Mouse (Mus musculus): ENCODE results near the gene Tdrd7. TPM values are rescaled to one million over a fixed set of nuclear protein-coding genes. Genes with fewer than 3 reads are reported as not detected.

The Tdrd7 gene
- polyA plus RNA-seq, 1 experiment = 0.26 TPM

GRCm38 (mm10) chr4:46023021-46023481 lies 57.9 kb downstream of the Tdrd7 start:
- TF ChIP-seq GATA1 (IDR thresholded peaks at IDR 0.05; ENCODE audit: low read length) = peak; percentile 20

GRCm38 (mm10) chr4:46025893-46026292 lies 60.8 kb downstream of the Tdrd7 start:
- no peak for TF ChIP-seq GATA1 (IDR thresholded peaks at IDR 0.05; ENCODE audit: low read length)

DNA sequence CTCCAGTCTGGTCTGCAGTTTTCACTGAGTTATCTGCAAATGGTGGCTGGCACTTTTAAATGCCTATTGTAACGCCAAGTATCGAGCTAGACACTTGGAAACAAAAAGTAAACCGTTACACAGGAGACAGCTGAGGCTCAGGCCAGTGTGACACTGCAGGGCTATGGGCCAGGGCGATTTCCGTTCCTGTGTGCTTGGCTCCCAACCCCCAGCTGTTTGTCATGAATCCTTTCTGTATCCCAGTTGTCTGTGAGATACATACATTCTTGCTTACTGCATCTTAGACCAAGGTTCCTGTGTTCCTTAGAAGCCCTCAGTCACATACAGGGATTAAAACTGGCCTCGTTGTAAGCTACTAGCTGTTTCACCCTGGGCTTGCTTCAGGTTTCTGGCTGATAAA lies 63.1 kb downstream of the Tdrd7 start:
- no peak for TF ChIP-seq GATA1 (IDR thresholded peaks at IDR 0.05; ENCODE audit: low read length)

DNA sequence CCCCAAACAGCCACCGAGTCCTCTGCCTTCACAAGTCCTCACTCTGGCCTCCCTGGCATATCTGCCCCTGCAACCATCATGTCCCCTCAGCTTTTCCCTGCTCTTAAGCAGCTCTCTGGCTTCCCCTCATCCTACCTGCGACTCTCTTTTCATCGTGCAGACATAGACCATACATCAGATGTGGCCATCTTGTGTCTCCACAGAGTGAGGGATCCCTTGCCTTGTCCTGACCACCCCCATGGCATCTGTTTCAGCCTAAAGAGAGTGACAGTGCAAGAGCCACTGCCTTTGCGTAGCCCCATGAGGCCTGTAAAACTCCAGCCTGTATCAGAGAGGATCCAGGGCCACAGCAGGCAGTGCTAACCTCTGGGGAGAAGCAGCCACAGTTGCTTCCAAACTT lies 63.6 kb downstream of the Tdrd7 start:
- TF ChIP-seq GATA1 (IDR thresholded peaks at IDR 0.05; ENCODE audit: low read length) = no peak

DNA sequence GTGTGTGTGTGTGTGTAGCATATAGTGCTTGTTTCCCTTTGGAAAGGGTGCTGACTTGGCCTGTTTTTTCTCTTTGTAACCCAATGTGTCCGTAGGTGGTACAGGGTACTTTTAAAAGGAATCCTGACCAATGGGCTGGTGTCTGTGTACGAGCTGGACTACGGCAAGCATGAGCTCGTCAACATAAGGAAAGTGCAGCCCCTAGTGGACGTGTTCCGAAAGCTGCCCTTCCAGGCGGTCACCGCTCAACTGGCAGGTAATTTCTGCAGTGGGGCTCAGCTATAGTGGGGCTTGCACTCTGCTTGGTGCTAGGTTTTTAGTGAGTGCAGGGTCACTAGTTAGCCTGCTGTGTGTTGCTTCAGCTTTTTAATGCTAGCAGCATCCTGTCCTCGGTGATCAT lies 64.4 kb downstream of the Tdrd7 start:
- no peak for TF ChIP-seq GATA1 (IDR thresholded peaks at IDR 0.05; ENCODE audit: low read length)

GRCm38 (mm10) chr4:46032448-46032847 lies 67.3 kb downstream of the Tdrd7 start:
- TF ChIP-seq GATA1 (IDR thresholded peaks at IDR 0.05; ENCODE audit: low read length) = no peak

DNA sequence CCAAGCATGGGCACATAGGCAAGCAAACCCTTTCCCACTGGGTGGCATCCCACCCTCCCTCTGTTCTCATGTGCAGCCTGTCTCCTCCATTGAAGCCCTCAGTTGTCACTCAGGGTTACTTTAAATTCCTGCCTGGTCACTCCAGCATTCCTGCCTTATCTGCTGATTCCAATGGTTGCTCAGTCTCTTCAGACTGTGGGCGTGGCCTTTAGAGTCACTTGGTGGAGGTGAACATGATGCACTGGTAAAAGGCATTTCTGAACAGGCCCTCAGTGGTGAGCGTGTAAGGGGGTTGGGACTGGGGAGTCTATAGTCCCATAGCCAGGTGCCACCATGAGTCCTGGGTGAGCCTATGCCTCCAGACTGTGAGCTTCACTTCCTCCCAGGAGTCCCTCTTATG lies 68.1 kb downstream of the Tdrd7 start:
- TF ChIP-seq GATA1 (IDR thresholded peaks at IDR 0.05; ENCODE audit: low read length) = no peak

GRCm38 (mm10) chr4:46038591-46038891 lies 73.4 kb downstream of the Tdrd7 start:
- no peak for TF ChIP-seq GATA1 (IDR thresholded peaks at IDR 0.05; ENCODE audit: low read length)

GRCm38 (mm10) chr4:46038892-46039751 lies 74.0 kb downstream of the Tdrd7 start, which contains the start of gene Tmod1:
Tmod1 (plus strand) TSS chr4:46038935.
- TF ChIP-seq GATA1 (IDR thresholded peaks at IDR 0.05; ENCODE audit: low read length) = no peak

DNA sequence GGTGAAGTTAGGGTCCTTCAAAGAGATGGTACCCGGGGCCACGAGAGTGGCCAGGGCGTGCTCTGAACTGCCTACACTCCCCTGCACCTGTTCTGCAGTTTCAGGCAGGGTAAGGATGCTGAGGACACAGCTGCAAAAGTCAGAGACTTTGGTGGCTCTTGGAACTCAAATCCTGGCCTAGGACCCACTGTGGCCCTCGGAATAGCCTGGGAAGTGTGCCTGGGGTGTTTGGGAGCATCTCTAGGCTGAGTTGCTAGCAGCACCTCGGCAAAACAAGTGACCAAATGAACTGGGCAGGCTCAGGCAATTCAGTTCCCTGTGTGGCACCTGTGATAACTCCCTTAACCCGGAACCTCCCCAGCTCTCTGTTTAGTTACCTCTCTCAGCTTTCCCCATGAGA lies 74.8 kb downstream of the Tdrd7 start:
- TF ChIP-seq GATA1 (IDR thresholded peaks at IDR 0.05; ENCODE audit: low read length) = no peak

GRCm38 (mm10) chr4:46040594-46041192 lies 75.6 kb downstream of the Tdrd7 start:
- peak; percentile 10 for TF ChIP-seq GATA1 (IDR thresholded peaks at IDR 0.05; ENCODE audit: low read length)

DNA sequence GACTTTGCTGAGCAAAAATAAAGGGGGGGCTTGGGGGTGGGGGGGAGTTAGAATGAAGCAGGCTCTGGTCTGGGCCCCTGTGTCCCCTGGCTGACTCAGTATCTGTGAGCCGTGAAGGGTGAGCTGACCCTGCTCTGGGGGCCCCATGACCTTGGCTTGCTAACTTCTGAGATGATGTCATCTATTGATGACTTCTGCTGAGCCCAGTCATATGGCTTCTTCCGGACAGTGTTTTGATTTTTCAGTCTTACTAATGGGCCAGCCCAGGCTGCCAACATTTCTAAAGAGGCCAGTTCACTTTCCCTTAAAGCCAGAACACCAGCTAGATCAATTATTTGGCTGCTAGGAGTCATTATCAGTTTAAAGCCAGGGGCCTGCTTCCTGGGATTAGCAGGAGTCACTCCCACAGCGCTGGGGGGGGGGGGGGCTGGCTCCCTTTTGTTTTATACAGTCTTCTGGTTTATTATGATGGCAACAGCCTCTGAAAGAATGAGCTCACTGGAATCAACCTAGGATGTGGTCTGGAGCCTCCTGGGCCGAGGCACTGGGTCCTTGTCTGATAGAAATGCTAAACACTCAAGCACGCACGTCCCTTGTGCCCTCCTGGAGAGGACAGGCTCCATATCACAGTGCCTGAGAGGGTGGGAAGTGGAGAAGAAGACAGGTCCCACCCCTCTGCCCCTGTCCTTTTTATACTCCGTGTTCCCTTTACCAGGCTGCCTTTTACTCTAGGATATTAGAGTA lies 76.8 kb downstream of the Tdrd7 start:
- no peak for TF ChIP-seq GATA1 (IDR thresholded peaks at IDR 0.05; ENCODE audit: low read length)

DNA sequence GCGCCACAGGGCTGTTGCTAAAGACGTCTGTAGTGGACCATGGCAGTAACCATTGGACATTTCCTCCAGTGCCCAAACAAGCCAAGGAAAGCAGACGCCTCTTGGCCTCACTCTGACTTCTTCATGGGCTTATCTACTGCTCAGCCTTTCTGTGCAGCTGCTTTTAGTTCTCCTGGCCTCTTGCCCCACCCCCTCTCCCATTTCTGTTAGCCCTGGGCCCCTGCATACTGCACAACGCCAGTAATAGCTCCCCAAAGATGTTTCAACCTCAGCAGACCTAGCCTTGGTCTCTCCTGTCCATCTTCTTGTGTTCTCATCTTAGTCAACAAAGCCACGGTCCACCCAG lies 77.3 kb downstream of the Tdrd7 start:
- no peak for TF ChIP-seq GATA1 (IDR thresholded peaks at IDR 0.05; ENCODE audit: low read length)

GRCm38 (mm10) chr4:46043361-46043760 lies 78.2 kb downstream of the Tdrd7 start:
- TF ChIP-seq GATA1 (IDR thresholded peaks at IDR 0.05; ENCODE audit: low read length) = no peak

- TF ChIP-seq GATA1 (IDR thresholded peaks at IDR 0.05; ENCODE audit: low read length) = no peak
Measured at GRCm38 (mm10) chr4:46047971-46048370, 82.8 kb downstream of the Tdrd7 start.

GRCm38 (mm10) chr4:46048418-46048817 lies 83.3 kb downstream of the Tdrd7 start:
- no peak for TF ChIP-seq GATA1 (IDR thresholded peaks at IDR 0.05; ENCODE audit: low read length)

All from G1E-ER4 (cell line).